Mouse (Mus musculus) adrenal gland, adult (tissue): ENCODE measurements at regions not wholly inside any gene's neighbourhood (a gene's known extent, or its start where the extent isn't known, plus 50 kb on each side); places are given as distances from the start of the nearest gene placed in this dataset.

Experiments used
- DNase-seq, 2 experiments: peaks; one replicate each; pipeline ENCODE4 v3.0.0; 2022 to 2023; ENCODE audit warnings: low spot score in 1 of 2; ENCODE audit not compliant: inconsistent age in 2 of 2

GRCm38 (mm10) chr8:28117997-28118778 is 670.7 kb downstream of the Poteg start:
- DNase-seq: no peak

- no peak for DNase-seq
Observed at GRCm38 (mm10) chr8:28125021-28125420, 677.6 kb downstream of the Poteg start.

- DNase-seq: no peak
Observed at GRCm38 (mm10) chr8:28141916-28142315, 694.4 kb downstream of the Poteg start.

GRCm38 (mm10) chr8:28148599-28149452 is 701.4 kb downstream of the Poteg start:
- peak in 1 of 2 experiments; percentile 24 for DNase-seq

- no peak for DNase-seq
Observed at GRCm38 (mm10) chr8:28149453-28149767, 701.9 kb downstream of the Poteg start.

GRCm38 (mm10) chr8:28160651-28161050 is 713.2 kb downstream of the Poteg start:
- no peak for DNase-seq

GRCm38 (mm10) chr8:28168036-28168435 is 720.6 kb downstream of the Poteg start:
- no peak for DNase-seq

GRCm38 (mm10) chr8:28171456-28171855 is 724.0 kb downstream of the Poteg start:
- no peak for DNase-seq

- DNase-seq: no peak
Observed at GRCm38 (mm10) chr8:28195943-28196342, 748.5 kb downstream of the Poteg start.

- DNase-seq: no peak
Observed at GRCm38 (mm10) chr8:28235562-28235961, 788.1 kb downstream of the Poteg start.

- no peak for DNase-seq
Observed at GRCm38 (mm10) chr8:28239411-28239810, 791.9 kb downstream of the Poteg start.

GRCm38 (mm10) chr8:28252399-28253240 is 805.1 kb downstream of the Poteg start:
- no peak for DNase-seq

- no peak for DNase-seq
Observed at GRCm38 (mm10) chr8:28267277-28267676, 819.8 kb downstream of the Poteg start.

GRCm38 (mm10) chr8:28284257-28284656 is 836.8 kb downstream of the Poteg start:
- DNase-seq: no peak

- peak in 1 of 2 experiments; percentile 16 for DNase-seq
Observed at GRCm38 (mm10) chr8:28298896-28299793, 851.7 kb downstream of the Poteg start.

GRCm38 (mm10) chr8:28317081-28317480 is 869.6 kb downstream of the Poteg start:
- peak; percentile 10 to 43 for DNase-seq

GRCm38 (mm10) chr8:28333388-28333787 is 885.9 kb downstream of the Poteg start:
- no peak for DNase-seq

GRCm38 (mm10) chr8:28337484-28337883 is 890.0 kb downstream of the Poteg start:
- no peak for DNase-seq

GRCm38 (mm10) chr8:28341236-28341635 is 893.8 kb downstream of the Poteg start:
- DNase-seq: no peak

GRCm38 (mm10) chr8:28366470-28366869 is 919.0 kb downstream of the Poteg start:
- DNase-seq: no peak
